Mouse (Mus musculus): ENCODE data around the gene Tmem184b.

Gene Tmem184b

GRCm38 (mm10) chr15:79322281-79322990 lies 80.9 kb downstream of the Tmem184b start:
- in situ Hi-C loops (cut with MboI; ENCODE audit: low sequenced_read_pairs) = no loop called here

GRCm38 (mm10) chr15:79321733-79322190 lies 81.6 kb downstream of the Tmem184b start:
- in situ Hi-C loops (cut with MboI; ENCODE audit: low sequenced_read_pairs) = no loop called here

GRCm38 (mm10) chr15:79313848-79314369 lies 89.5 kb downstream of the Tmem184b start:
- in situ Hi-C loops (cut with MboI; ENCODE audit: low sequenced_read_pairs) = no loop called here

All from CH12F3 (cell line).